Mouse (Mus musculus) hindbrain, embryonic 14.5 days (tissue): ENCODE measurements around the gene Il27ra. TPM values are rescaled to one million over a fixed set of nuclear protein-coding genes. Genes with fewer than 3 reads are reported as not detected.

Experiments used
- ATAC-seq: fragments of 200-750 bp; cut with Nextera tagmentation; 2 replicates; pipeline ENCODE4 v1.8.0; 2017; ENCODE audit warnings: moderate number of reproducible peaks, mild to moderate bottlenecking, moderate TSS enrichment, moderate library complexity; ENCODE audit not compliant: low FRiP score
- DNase-seq: peaks from one replicate; pipeline ENCODE4 v3.0.0-alpha.2; 2015; ENCODE audit warnings: low spot score
- H3K27ac ChIP-seq: fragments of 300-500 bp; sonication (generic); 2 replicates; pipeline ENCODE4 v1.5.1; 2014; ENCODE audit warnings: mild to moderate bottlenecking, moderate library complexity
- H3K27me3 ChIP-seq: fragments of 300-500 bp; sonication (generic); 2 replicates; pipeline ENCODE4 v1.6.1; 2014; ENCODE audit warnings: mild to moderate bottlenecking, low read length, mixed read lengths; ENCODE audit not compliant: control insufficient read depth, insufficient read depth
- H3K36me3 ChIP-seq: fragments of 300-500 bp; sonication (generic); replicated peaks from 2 replicates; pipeline ENCODE4 v1.6.1; 2014; ENCODE audit not compliant: control insufficient read depth, insufficient read depth
- H3K4me1 ChIP-seq: fragments of 300-500 bp; sonication (generic); replicated peaks from 2 replicates; pipeline ENCODE4 v1.6.1; 2014; ENCODE audit warnings: antibody characterized with exemption, low read length, mixed read lengths; ENCODE audit not compliant: control insufficient read depth, insufficient read depth
- H3K4me2 ChIP-seq: fragments of 300-500 bp; sonication (generic); replicated peaks from 2 replicates; pipeline ENCODE4 v1.6.1; 2014; ENCODE audit warnings: mild to moderate bottlenecking, moderate library complexity
- H3K4me3 ChIP-seq: fragments of 300-500 bp; sonication (generic); replicated peaks from 2 replicates; pipeline ENCODE4 v1.5.1; 2014; ENCODE audit warnings: mild to moderate bottlenecking, low read length
- H3K9ac ChIP-seq: fragments of 300-500 bp; sonication (generic); 2 replicates; pipeline ENCODE4 v1.6.1; 2014
- H3K9me3 ChIP-seq: fragments of 300-500 bp; sonication (generic); 2 replicates; pipeline ENCODE4 v1.6.1; 2016; ENCODE audit warnings: low read length; ENCODE audit not compliant: control insufficient read depth
- WGBS: fragments of 180-500 bp; shearing (Covaris S2); extraction: QIAGEN DNeasy Blood & Tissue Kit; methylation state at CpG from one replicate; pipeline ENCODE4 v1.1.7; 2014; 5-methylcytosine and 5-hydroxymethylcytosine counted together
- polyA plus RNA-seq: library from polyadenylated mRNA; unstranded; fragments of >200 nt; fragmentation: Nextera tagmentation; extraction: Ambion mirVana; gene quantifications from 2 replicates; pipeline ENCODE4 v1.2.1, GENCODE M21; 2014

Il27ra gene
- polyA plus RNA-seq, 1 experiment from 2014 or later = 0.48 TPM

DNA sequence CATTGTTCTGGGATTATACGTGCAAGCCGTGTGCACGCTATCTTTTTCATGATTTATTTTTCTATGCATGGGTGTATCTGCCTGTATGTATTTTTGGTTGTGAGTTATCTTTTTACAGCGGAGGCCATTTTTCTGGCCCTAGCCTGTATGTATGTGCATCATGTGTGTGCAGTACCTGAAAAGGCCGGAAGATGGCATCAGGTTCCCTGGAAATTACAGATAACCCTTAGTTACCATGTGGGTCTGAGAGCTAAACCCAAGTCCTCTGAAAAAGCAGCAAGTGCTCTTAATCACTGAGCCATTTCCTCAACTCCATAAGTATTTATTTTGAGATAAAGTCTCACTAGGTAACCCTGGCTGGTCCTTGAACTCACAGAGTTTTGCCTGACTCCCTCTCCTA is 10.8 kb upstream of the Il27ra start:
- Histone ChIP-seq H3K4me3 (no peak overlapping the region), H3K9ac (no peak overlapping the region), H3K27ac (no peak overlapping the region), H3K9me3 (no peaks in the 10 kb centered on the region), H3K36me3 (no peaks in the 10 kb centered on the region), H3K4me2 (no peak overlapping the region), H3K4me1 (no peaks in the 10 kb centered on the region), H3K27me3 (no peaks in the 10 kb centered on the region; the same call in 1 of the 2 replicates)
- no peak for DNase-seq
- ATAC-seq = no peak
- WGBS = 96% methylated on average over 5 of the region's 5 CpGs

DNA sequence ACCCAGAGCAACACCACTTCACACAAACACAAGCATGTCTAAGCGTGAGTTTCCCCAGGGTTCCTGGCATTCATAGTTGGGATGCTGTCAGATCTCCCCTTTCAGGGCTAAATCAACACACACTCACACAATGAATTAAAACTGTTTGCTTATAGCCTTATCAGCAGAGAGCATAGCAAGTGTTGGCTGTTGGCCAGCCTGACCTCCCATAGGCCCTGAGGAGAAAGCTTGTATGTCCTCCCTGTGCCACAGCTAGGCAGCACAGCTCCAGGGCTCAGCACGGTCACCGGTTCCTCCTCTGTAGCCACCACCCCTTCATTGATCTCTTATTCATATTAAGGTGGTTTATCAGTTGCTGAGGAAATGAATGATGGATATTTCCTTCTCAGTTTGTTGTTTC is 10.4 kb upstream of the Il27ra start:
- H3K4me3 ChIP-seq = no peak overlapping the region
- H3K4me1 ChIP-seq = no peaks in the 10 kb centered on the region
- ATAC-seq = no peak
- H3K36me3 ChIP-seq = no peaks in the 10 kb centered on the region
- H3K27ac ChIP-seq = no peak overlapping the region
- DNase-seq = no peak
- no peak overlapping the region for H3K9ac ChIP-seq
- WGBS = 77% methylated on average over 3 of the region's 3 CpGs
- no peaks in the 10 kb centered on the region; the same call in 1 of the 2 replicates for H3K27me3 ChIP-seq
- H3K4me2 ChIP-seq = no peak overlapping the region
- H3K9me3 ChIP-seq = no peaks in the 10 kb centered on the region

DNA sequence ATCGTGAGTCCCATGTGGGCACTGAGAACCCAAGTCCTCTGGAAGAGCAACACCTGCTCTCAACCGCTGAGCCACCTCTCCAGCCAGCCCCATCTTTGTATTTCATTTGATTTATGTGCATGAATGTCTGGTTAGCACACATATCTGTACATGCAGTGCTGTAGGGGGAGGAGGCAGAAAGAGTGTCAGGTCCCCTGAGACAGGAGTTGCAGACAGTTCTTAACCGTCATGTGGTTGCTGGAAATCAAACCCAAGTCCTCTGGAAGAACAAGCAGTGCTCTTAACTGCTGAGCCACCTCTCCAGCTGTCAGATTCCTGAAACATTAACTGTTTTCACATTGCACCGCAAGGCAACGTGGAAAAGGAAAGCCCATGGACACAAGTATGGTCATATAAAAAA is 5.8 kb upstream of the Il27ra start:
- peaks cover 34% of the 10 kb centered on the region for H3K27me3 ChIP-seq
- no peak overlapping the region for H3K4me3 ChIP-seq
- no peak overlapping the region for H3K4me2 ChIP-seq
- DNase-seq = no peak
- H3K27ac ChIP-seq = no peak overlapping the region
- H3K36me3 ChIP-seq = no peaks in the 10 kb centered on the region
- no peak overlapping the region for H3K9ac ChIP-seq
- no peaks in the 10 kb centered on the region for H3K9me3 ChIP-seq
- no peak for ATAC-seq
- WGBS = 80% methylated on average over 5 of the region's 5 CpGs
- no peaks in the 10 kb centered on the region for H3K4me1 ChIP-seq

DNA sequence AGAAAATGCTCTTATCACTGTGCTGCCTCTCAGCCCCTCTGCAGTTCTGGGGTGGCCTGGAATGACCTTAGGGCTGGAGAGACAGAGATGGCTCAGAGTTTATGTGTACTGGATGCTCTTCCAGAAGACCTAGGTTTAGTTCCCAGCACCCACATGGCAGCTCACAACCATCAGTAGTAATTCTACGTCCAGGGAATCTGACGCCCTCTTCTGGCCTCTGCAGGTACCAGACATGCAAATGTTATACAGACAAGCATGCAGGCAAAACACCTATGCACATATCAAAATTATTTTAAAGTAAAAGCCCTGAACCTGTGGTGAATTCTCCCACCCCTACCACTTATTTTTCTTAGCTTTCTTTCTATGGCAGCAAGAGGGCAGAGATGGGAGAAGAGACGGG is 4.1 kb upstream of the Il27ra start:
- 87% methylated on average over 3 of the region's 3 CpGs for WGBS
- Histone ChIP-seq H3K4me2 (no peak overlapping the region), H3K27me3 (peaks cover 50% of the 10 kb centered on the region), H3K36me3 (no peaks in the 10 kb centered on the region), H3K9me3 (no peaks in the 10 kb centered on the region), H3K27ac (no peak overlapping the region), H3K4me3 (no peak overlapping the region), H3K9ac (no peak overlapping the region), H3K4me1 (peaks cover 11% of the 10 kb centered on the region; the same call in 1 of the 2 replicates)
- no peak for DNase-seq
- no peak for ATAC-seq

DNA sequence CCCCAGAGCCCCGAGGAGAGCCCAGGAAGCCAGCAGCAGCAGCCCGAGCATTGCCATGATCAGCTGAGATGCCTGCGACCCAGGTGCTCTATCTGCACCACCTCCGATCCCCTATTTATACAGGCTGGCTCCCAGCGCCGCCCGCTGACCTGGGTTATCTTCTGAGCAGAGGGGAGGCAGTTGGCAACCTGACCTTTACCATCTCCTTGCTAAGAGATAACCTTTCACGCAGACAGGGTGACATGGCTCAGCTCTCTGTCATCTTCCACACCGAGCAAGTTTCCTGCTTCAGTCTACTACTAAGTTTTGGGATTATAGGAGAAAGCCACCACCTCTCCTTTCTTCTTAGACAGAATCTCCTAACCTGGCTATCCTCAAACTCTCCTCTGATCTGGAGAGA is 2.5 kb upstream of the Il27ra start, which contains the start of gene Rln3:
Rln3 (minus strand) TSS at position 101 of the 400 bp plus-strand sequence.
- no peak within 1 kb of the TSS for H3K4me2 ChIP-seq
- no peaks in the 10 kb centered on the region for H3K36me3 ChIP-seq
- peaks cover 11% of the 10 kb centered on the region; the same call in 1 of the 2 replicates for H3K4me1 ChIP-seq
- no peaks in the 10 kb centered on the region for H3K9me3 ChIP-seq
- no peak within 1 kb of the TSS for H3K27ac ChIP-seq
- peaks cover 60% of the 10 kb centered on the region for H3K27me3 ChIP-seq
- no peak for DNase-seq
- 9% methylated on average over 9 of the region's 9 CpGs for WGBS
- H3K9ac ChIP-seq = no peak within 1 kb of the TSS
- no peak for ATAC-seq
- no peak within 1 kb of the TSS for H3K4me3 ChIP-seq

DNA sequence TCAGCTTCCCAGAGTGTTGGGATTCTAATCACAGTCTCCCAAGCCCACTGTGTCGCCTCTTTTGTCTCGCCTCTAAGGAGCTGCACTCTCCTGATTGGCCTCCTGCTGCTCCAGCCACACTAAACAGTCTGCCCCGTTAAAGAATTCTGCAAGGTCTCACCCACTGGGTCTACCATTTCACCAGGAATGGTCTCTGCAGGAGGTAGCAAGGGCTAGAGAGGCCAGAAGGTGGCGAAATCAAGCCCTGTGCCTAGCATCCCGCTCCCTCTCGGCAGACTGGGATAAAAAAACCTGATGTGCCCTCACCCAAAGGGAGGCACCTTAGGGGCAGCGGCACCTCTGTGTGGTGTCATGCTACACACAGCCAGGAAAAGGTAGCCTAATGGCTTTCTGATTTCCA is 1.7 kb upstream of the Il27ra start:
- ATAC-seq (no peak), DNase-seq (no peak)
- H3K9me3 ChIP-seq = no peaks in the 10 kb centered on the region
- WGBS = 5% methylated on average over 7 of the region's 7 CpGs
- no peak overlapping the region for H3K9ac ChIP-seq
- peaks cover 60% of the 10 kb centered on the region for H3K27me3 ChIP-seq
- no peak overlapping the region for H3K4me2 ChIP-seq
- peaks cover 11% of the 10 kb centered on the region; the same call in 1 of the 2 replicates for H3K4me1 ChIP-seq
- H3K27ac ChIP-seq = no peak overlapping the region
- H3K4me3 ChIP-seq = no peak overlapping the region
- no peaks in the 10 kb centered on the region for H3K36me3 ChIP-seq

DNA sequence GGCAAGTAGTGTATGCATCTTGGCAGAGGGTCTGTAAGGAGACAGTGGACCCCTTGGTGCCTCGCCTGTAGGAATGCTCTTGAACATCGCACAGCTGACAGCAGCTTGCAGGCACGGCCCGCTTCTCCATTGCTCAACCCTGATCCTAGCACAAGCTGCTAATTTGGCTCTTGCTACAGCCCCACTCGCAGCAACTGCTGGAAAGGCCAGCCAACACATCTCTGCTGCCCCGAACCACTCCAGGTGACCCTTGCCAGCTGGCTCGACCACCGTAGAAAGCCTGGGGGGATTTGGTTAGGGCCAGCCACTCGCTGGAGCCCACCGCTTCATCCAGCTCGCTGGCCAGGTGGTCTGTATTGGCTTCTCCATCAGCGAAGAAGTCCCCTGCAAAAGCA is 556 bp upstream of the Il27ra start:
- no peak for ATAC-seq
- Histone ChIP-seq H3K4me1 (peaks cover 11% of the 10 kb centered on the region; the same call in 1 of the 2 replicates), H3K36me3 (no peaks in the 10 kb centered on the region), H3K9me3 (no peaks in the 10 kb centered on the region), H3K27ac (no peak overlapping the region), H3K4me3 (no peak overlapping the region), H3K27me3 (peaks cover 60% of the 10 kb centered on the region), H3K9ac (no peak overlapping the region), H3K4me2 (no peak overlapping the region)
- 38% methylated on average over 12 of the region's 12 CpGs for WGBS
- DNase-seq = no peak

DNA sequence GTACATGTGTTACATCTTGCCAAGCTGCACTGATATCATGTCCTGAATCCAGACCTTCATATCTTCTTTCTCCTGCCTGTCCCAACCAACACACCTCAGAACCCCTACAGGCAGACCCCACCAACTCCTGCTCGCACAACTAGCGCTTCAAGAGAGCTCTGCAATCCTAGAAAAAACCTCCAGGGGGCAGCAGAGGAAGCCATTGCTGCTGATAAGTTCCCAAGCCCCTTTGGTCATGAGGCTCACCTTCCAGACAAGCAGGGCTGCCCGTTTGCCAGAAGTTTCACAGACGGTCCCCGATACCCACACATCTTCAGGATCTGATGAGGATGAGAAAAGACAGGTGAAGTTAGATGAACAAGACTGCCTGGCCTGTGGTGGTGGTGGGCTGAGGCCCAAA is 3.3 kb downstream of the Il27ra start:
- no peaks in the 10 kb centered on the region for H3K9me3 ChIP-seq
- peaks cover 11% of the 10 kb centered on the region; the same call in 1 of the 2 replicates for H3K4me1 ChIP-seq
- H3K4me2 ChIP-seq = no peak overlapping the region
- no peak overlapping the region for H3K27ac ChIP-seq
- DNase-seq (peak; percentile 91), ATAC-seq (no peak)
- no peak overlapping the region for H3K4me3 ChIP-seq
- H3K27me3 ChIP-seq = peaks cover 35% of the 10 kb centered on the region
- no peak overlapping the region for H3K9ac ChIP-seq
- WGBS = 6% methylated on average over 5 of the region's 5 CpGs
- no peaks in the 10 kb centered on the region for H3K36me3 ChIP-seq

DNA sequence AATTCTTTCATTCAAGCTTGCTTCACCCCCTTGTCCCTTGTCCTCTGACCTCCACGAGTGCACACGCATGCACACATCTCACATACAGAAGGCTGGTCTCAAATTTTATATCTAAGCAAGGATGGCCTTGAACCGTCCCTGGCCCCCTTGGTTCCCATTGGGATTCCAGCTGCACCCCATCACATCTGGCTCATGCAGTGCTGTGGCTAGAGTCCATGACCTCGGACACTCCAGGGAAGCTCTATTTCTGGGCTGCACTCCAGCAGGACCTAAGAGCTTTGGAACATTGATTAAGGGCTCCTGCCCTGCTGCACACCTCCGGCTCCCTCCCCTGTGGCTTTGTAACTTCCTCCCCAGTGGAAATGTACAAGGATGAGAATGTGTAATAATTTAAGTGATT is 4.4 kb downstream of the Il27ra start:
- H3K27me3 ChIP-seq = peaks cover 25% of the 10 kb centered on the region
- no peak overlapping the region for H3K4me3 ChIP-seq
- 87% methylated on average over 5 of the region's 5 CpGs for WGBS
- no peak overlapping the region for H3K9ac ChIP-seq
- H3K4me2 ChIP-seq = no peak overlapping the region
- H3K4me1 ChIP-seq = peaks cover 11% of the 10 kb centered on the region; the same call in 1 of the 2 replicates
- H3K36me3 ChIP-seq = no peaks in the 10 kb centered on the region
- H3K9me3 ChIP-seq = no peaks in the 10 kb centered on the region
- H3K27ac ChIP-seq = no peak overlapping the region
- DNase-seq = no peak
- ATAC-seq = no peak

DNA sequence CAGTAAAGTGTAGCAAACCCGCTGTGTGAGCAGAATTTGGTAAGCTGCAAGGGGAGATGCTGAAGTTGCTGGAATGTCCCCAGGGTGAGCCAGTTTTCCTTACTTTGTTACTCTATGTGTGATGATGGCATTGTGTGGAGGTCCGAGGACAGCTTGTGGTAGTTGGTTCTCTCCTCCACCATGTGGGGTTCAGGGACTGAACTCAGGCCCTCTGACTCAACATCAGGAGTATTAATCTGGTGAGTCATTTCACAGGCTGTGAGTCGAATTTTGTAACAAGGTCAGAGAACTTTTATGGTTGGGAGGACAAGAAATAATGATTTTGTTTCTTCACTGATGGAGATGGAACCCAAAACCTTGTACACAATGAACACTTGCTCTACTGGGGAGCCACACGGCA is 9.6 kb downstream of the Il27ra start:
- H3K27ac ChIP-seq = no peak overlapping the region
- no peak overlapping the region for H3K4me2 ChIP-seq
- no peaks in the 10 kb centered on the region for H3K36me3 ChIP-seq
- peaks cover 4% of the 10 kb centered on the region for H3K27me3 ChIP-seq
- H3K4me1 ChIP-seq = no peaks in the 10 kb centered on the region
- H3K9me3 ChIP-seq = no peaks in the 10 kb centered on the region
- H3K9ac ChIP-seq = no peak overlapping the region
- H3K4me3 ChIP-seq = no peak overlapping the region
- DNase-seq (no peak), ATAC-seq (no peak)
- 76% methylated on average over 4 of the region's 4 CpGs for WGBS
